Mouse (Mus musculus) spleen, postnatal 10 days (tissue): ENCODE measurements around the gene Syncrip.

Experiments
- DNase-seq, 2 experiments: peaks; one replicate each; pipeline ENCODE4 v3.0.0; 2021 to 2022; ENCODE audit warnings: low spot score in 2 of 2

Gene Syncrip

GRCm38 (mm10) chr9:88482230-88482828 is at the start of gene Syncrip:
Gene Syncrip, minus strand, starts transcription at chr9:88482574.
- peak; percentile 85 to 92 for DNase-seq

- no peak for DNase-seq
These were observed 47.7 kb upstream of the Syncrip start for GRCm38 (mm10) chr9:88529979-88530580.

GRCm38 (mm10) chr9:88529571-88529970 is 47.2 kb upstream of the Syncrip start:
- DNase-seq = no peak

- no peak for DNase-seq
These were observed 46.4 kb upstream of the Syncrip start for GRCm38 (mm10) chr9:88528736-88529135.

- no peak for DNase-seq
These were observed 45.6 kb upstream of the Syncrip start for GRCm38 (mm10) chr9:88527956-88528355.

GRCm38 (mm10) chr9:88525341-88525740 is 43.0 kb upstream of the Syncrip start:
- no peak for DNase-seq

- no peak for DNase-seq
These were observed 42.4 kb upstream of the Syncrip start for GRCm38 (mm10) chr9:88524796-88525195.

GRCm38 (mm10) chr9:88524367-88524766 is 42.0 kb upstream of the Syncrip start:
- DNase-seq = no peak

GRCm38 (mm10) chr9:88523335-88523668 is 40.9 kb upstream of the Syncrip start:
- no peak for DNase-seq

- DNase-seq = peak; percentile 95 to 99
These were observed 40.4 kb upstream of the Syncrip start for GRCm38 (mm10) chr9:88522569-88523334.

- no peak for DNase-seq
These were observed 39.7 kb upstream of the Syncrip start for GRCm38 (mm10) chr9:88521961-88522568.

- DNase-seq = no peak
These were observed 38.6 kb upstream of the Syncrip start for GRCm38 (mm10) chr9:88520849-88521483.

GRCm38 (mm10) chr9:88520122-88520848 is 37.9 kb upstream of the Syncrip start:
- DNase-seq = no peak

GRCm38 (mm10) chr9:88519390-88520121 is 37.2 kb upstream of the Syncrip start:
- DNase-seq = no peak

- DNase-seq = no peak
These were observed 34.1 kb upstream of the Syncrip start for GRCm38 (mm10) chr9:88516361-88516995.

- no peak for DNase-seq
These were observed 33.2 kb upstream of the Syncrip start for GRCm38 (mm10) chr9:88515546-88515945.

GRCm38 (mm10) chr9:88501846-88502245 is 19.5 kb upstream of the Syncrip start:
- DNase-seq = no peak

GRCm38 (mm10) chr9:88500112-88500511 is 17.7 kb upstream of the Syncrip start:
- DNase-seq = no peak

GRCm38 (mm10) chr9:88492522-88492921 is 10.1 kb upstream of the Syncrip start:
- DNase-seq = no peak

GRCm38 (mm10) chr9:88484531-88484930 is 2.2 kb upstream of the Syncrip start:
- DNase-seq = no peak
